Mouse (Mus musculus) layer of hippocampus, postnatal 36 days (tissue): ENCODE measurements around the gene Zcchc14. TPM values are rescaled to one million over a fixed set of nuclear protein-coding genes. Genes with fewer than 3 reads are reported as not detected.

Experiments
- DNase-seq, 2 experiments: peaks; one replicate each; pipeline ENCODE4 v3.0.0; 2022
- total RNA-seq, 2 experiments: library from RNA; stranded (reverse); gene quantifications; 2 replicates each; pipeline ENCODE4 v1.2.3; 2021

The Zcchc14 gene
- total RNA-seq, 2 experiments from 2014 or later: 93.6 to 102 TPM

- DNase-seq: no peak
These were observed 69.0 kb downstream of the Zcchc14 start for GRCm38 (mm10) chr8:121583653-121584052.

- DNase-seq: no peak
These were observed 72.2 kb downstream of the Zcchc14 start for GRCm38 (mm10) chr8:121580465-121580864.

GRCm38 (mm10) chr8:121578676-121579451 lies 73.8 kb downstream of the Zcchc14 start, which contains the start of gene Fbxo31:
TSS of gene Fbxo31 (minus strand) at chr8:121578806.
- peak; percentile 93 to 94 for DNase-seq

- no peak for DNase-seq
These were observed 74.7 kb downstream of the Zcchc14 start for GRCm38 (mm10) chr8:121577751-121578675.

DNA sequence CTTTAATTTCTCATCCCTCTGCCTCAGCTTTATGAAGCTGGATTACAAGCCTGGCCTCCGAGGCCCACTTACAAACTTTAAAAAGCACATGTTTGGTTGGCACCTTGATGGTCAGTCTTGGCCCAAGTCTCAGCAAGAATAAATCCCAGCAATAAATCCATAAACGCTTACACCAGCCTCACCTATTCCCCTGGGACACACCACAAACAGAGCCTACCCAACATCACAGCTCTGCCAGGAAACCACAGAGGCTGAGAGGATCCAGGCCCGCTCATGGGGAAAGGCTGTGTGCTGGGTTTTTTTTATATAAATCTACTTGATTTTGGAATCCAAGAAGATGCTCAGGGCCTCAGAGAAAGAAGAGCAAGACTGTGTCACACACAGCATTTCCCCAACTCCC lies 77.0 kb downstream of the Zcchc14 start:
- no peak for DNase-seq

DNA sequence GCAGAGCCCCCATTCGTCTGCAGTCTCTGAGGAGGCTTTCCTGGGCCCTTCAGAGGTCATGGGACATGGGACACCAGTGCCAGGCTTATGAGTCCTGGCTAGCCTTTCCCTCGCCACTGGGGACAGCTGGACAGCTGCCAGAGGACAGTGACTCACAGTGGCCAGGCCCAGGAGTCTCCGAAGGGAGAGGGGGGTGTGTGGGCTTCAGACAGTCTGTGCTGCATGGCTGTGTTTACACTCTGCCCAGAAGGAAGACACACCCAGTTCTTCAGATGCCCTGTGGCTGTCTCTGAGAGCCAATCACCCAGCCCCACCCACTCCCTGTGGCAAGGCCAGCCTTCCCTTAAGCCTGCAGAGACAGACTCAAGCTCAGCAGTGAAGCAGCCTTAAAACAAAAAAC lies 79.4 kb downstream of the Zcchc14 start:
- DNase-seq: no peak

DNA sequence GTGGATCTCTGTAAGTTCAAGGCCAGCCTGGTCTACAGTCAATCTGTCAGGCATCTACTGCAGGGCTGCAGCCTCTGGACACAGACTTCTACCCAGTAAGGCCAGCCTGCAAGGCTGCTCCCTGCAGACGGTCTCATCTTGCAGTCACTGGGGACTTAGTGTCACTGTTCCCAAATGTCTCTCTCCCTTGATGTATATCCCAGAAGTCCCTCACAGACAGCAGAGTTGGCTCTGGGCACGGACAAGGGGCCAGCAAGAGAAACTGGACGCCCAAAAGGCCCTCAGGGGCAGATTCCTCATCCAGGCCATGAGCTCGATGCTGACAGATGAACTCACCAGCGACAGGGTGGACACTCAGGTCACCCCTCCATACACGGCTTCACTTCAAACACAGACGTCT lies 80.6 kb downstream of the Zcchc14 start:
- DNase-seq: no peak

DNA sequence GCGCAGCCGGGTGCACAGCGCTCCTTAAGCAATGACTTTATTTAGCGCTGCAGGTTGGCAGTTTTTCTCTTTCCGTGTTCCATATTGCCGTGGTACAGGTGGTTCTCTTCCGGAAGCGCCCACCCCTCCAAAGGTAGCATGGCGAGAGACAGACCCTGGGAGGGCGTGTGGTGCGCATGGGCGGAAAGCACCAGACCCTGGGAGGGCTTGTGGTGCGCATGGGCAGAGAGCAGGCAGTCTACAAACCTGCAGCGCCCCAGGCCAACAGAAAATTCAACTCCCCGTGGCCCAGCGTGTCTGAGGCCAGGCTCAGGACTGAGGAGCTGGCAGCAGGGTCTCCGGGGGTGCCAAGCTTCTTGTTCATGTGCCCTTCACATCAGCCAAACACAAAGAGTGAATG lies 81.9 kb downstream of the Zcchc14 start:
- DNase-seq: no peak

GRCm38 (mm10) chr8:121570335-121570734 lies 82.4 kb downstream of the Zcchc14 start:
- DNase-seq: no peak

DNA sequence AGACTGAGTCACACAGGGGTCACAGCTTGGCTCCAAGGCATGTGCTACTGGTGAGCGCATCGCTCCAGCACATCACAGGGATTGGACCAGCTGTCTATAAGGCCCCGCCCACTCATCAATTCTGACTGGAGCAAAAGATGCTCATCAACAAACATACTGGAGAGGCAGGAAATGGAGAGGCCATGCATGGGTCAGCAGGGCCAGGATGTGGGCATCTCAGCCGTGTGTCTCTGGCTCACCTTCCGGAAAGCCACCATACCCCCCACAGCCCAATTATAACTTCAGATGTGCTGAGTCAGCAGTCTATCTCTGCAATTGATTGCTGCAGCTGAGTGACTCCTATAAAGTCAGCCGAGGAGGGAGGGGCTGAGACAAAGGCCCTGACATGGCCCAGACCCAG lies 84.4 kb downstream of the Zcchc14 start:
- DNase-seq: no peak

GRCm38 (mm10) chr8:121563701-121564100 lies 89.0 kb downstream of the Zcchc14 start:
- DNase-seq: no peak

DNA sequence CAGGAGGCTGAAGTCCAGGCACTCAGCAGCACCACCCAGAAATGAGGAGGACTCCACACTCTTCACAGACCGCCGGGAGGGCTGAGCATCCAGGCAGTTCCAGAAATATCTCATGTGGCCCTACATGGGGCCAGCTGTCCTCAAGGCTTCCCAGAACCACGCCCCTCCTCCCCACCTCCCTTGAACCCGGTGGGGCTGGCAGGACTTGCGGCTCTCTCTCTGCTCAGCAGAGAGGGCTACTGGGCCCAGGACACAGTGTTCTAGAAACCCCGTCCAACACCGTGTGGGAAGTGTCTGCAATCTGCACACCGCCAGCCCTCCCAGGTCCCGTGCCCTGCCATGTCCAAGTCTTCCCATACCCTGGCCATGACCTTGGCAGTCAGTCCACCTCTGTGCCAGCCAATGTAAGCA lies 89.8 kb downstream of the Zcchc14 start:
- DNase-seq: no peak

DNA sequence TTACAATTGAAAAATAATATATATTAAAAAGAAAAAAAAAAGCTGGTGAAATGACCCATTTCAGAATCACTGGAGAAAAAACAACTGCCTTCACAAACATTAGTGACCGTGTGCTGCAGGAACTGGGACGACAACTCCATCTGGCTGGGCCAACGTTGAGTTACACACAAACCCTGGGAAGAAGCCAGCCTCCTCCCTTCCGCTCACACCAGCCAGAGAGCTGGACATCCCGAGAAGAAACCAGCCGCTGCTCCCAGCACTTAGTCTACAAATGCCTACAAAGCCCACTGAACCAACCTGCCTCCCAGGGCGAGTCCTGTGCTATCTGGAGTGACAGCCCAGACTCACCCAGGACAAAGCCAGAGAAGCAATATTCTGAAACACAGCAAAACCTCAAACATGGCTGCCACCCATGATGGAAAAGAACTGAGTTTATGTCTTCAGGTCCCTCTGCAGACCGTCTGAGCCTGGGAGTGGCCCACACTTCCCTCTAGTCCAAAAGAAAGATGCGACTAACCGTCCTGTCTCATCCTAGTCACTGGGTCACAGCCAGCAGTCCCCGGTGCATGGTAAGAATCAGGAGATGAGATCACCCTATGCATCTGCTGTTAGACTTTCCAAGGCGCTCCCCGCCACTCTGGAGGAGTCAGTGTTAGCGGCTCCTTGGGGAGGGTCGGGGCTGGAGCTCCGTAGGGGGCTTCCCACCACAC lies 90.9 kb downstream of the Zcchc14 start:
- no peak for DNase-seq

DNA sequence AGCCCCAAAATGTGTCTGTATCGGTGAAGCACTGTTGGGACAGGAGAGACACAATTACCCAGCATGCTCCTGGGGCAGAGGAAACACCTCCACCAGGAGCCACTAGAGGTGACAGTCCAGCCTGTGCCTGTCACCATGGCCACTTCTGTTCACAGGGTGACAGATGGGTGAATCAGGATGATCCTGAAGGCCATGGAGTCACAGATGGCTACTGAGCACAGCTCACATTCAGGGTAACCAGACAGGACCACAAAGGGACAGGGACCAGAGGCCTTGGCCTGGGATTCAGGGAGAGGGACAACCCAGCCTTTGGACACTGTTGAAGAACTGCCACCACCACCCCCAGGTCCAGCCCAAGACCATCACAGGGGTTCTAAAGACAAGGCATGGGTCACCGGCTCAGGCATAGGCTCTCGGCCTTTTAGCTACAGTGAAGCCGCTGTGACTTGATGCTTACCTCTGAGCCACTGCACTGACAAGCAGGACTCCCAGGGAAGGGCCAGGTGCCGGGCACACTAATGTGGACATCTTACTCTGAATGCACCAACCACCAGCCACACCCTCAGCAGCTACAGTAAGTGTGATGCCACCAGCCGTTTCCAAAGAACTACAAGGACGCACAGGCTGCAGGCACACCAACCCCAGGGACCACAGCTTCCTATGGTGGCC lies 92.1 kb downstream of the Zcchc14 start:
- no peak for DNase-seq

GRCm38 (mm10) chr8:121559801-121560200 lies 92.9 kb downstream of the Zcchc14 start:
- no peak for DNase-seq

GRCm38 (mm10) chr8:121558538-121558937 lies 94.2 kb downstream of the Zcchc14 start:
- DNase-seq: no peak

- DNase-seq: no peak
These were observed 95.0 kb downstream of the Zcchc14 start for GRCm38 (mm10) chr8:121557746-121558145.

- DNase-seq: no peak
These were observed 98.7 kb downstream of the Zcchc14 start for GRCm38 (mm10) chr8:121553831-121554475.

GRCm38 (mm10) chr8:121552506-121552905 lies 100.2 kb downstream of the Zcchc14 start:
- DNase-seq: no peak

GRCm38 (mm10) chr8:121551065-121551985 lies 101.4 kb downstream of the Zcchc14 start:
- DNase-seq: peak in 1 of 2 experiments; percentile 2
